Mouse (Mus musculus) CD4-positive helper T cell, adult 2 months (primary cell): Measurements from ENCODE around the gene Ube2s.
A peak's percentile ranks its signal among the peaks of the same experiment; 100 is the strongest.
"Not testable (repeated sequence)": the region's sequence is repeated elsewhere in the genome, so short reads cannot be mapped to it uniquely, and the experiment has no call there.

Experiments used
- DNase-seq: peaks from one replicate; pipeline ENCODE4 v3.0.0-alpha.2; 2012; ENCODE audit warnings: low read depth, missing footprints, low spot score

The Ube2s gene

GRCm38 (mm10) chr7:4812303-4813104 is at the start of gene Ube2s:
Gene Ube2s (minus strand): TSS chr7:4812590.
- DNase-seq, result peak; percentile 100

GRCm38 (mm10) chr7:4860926-4861325 is 48.5 kb upstream of the Ube2s start:
- DNase-seq, result not testable (repeated sequence)

GRCm38 (mm10) chr7:4859418-4859978 is 47.1 kb upstream of the Ube2s start:
- DNase-seq, result no peak

DNA sequence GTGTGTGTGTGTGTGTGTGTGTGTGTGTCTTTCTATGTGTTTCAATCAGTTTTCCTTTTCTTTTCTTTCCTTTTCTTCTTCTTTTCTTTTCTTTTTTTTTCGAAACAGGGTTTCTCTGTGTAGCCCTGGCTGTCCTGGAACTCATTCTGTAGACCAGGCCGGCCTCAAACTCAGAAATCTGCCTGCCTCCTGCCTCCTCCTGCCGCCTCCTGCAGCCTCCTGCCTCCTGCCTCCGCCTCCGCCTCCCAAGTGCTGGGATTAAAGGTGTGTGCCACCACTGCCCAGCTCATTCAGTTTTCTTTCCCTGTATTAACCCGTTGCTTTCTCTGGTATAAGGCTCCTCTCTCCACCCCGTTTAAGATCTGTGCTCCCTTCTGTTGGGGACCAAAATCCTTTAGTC is 44.9 kb upstream of the Ube2s start:
- no peak for DNase-seq

DNA sequence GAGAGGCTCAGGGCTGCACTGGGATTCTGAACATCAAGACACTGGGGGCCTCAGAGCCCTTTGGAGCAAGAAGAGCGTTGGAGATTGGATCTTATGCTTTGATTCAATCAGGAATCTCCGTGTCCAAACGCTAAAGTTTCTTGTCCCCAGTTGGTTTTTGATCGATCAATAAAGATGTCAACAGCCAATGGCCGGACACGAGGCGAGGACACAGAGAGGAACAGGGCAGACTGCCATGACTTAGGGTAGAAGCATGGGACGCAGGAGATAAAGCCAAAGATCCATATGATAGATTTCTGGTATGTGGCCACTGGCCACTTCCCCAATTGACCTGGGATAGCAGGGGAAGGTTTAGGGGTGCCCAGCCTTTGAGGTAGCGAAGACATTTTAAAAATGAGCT is 44.1 kb upstream of the Ube2s start:
- DNase-seq, result no peak

GRCm38 (mm10) chr7:4853613-4854012 is 41.2 kb upstream of the Ube2s start:
- no peak for DNase-seq

- no peak for DNase-seq
These were observed 38.9 kb upstream of the Ube2s start for GRCm38 (mm10) chr7:4851315-4851688.

GRCm38 (mm10) chr7:4850621-4851314 is 38.4 kb upstream of the Ube2s start:
- DNase-seq, result no peak

DNA sequence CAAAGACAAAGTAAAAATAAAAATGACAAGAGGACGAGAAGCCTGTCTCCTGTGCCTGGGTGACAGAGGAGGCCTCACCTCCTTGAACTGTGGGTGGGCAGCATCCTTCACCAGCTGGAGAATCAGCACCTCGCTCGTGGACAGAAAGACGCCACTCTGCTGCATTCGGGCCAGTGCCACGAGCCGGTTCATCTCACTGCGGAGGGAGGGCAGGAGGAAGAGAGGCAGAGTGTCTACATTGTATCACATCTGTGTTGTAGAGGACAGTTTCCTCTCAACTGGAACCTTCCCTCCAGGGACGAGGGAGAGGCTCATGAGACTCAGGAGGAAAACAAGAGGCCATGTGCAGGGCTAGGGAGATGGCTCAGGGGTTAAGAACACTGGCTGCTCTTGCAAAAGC is 37.0 kb upstream of the Ube2s start:
- no peak for DNase-seq

- no peak for DNase-seq
These were observed 32.5 kb upstream of the Ube2s start for GRCm38 (mm10) chr7:4844917-4845309.

DNA sequence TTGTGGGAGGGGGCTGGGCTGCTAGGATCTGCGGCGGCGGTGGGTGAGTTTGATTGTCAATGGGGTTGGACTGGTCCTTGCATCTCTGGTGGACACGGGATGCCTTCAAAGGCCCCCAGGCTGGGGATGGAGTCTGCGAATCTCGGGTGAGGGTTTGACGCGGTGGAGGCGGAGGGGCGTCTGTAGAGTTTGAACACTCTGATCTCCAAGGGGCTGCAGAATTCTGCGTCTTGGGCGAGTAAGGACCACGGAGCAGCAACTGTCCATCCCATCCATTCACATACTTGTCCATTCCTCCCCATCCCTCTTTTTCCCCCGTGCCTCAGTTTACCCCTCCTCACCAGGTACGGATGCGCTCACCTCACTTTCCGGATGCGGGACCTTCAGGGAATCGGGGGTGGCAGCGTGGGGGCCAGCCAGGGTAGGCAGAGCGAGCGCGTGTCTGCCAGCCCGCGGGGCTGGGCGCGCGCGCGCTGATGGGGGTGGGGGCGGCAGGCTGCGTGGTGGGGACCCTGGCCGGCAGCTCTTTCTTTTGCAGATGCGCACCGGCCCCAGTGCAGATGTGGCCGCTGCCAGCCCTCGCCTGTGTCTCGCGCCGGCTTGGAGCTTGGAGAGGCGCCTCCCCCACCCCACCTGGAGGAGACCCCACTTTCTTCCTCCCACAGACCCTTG is 32.0 kb upstream of the Ube2s start, which contains the start of gene Shisa7:
Gene Shisa7, minus strand, starts transcription at position 452 of the 672 bp plus-strand sequence.
- DNase-seq, result no peak

DNA sequence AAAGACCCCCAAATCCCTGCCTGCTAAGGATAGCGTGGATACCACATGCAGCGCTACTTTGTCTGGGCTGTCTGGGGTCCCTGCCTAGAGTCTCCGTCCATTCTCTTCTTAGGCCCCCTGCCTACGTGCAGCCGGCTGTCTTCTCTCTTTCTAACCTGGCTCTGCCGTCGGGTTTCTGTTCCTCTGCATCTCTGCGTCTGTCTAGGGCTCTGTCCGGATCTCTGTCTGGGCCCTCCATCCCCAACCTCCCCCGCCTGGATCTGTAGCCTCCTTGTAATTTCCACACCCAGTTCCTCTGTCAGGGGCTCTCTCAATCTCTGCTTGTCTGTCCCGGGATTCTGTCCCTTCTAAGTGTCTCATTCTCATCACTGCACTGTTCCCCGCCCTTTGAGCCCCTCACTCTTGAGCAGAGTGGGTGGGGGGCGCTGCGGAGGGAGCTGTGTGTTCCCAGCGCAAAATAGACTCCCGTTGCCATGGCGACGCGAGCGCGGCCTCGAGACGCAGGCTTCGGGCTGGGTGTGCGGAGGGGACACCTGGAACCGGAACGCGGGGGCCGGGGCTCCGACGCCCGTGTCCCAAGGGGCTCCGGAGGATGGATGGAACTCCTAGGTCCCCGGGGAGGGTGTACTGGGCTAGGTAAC is 31.3 kb upstream of the Ube2s start:
- DNase-seq, result peak; percentile 8

- DNase-seq, result peak; percentile 53
These were observed 30.3 kb upstream of the Ube2s start for GRCm38 (mm10) chr7:4842634-4843131.

DNA sequence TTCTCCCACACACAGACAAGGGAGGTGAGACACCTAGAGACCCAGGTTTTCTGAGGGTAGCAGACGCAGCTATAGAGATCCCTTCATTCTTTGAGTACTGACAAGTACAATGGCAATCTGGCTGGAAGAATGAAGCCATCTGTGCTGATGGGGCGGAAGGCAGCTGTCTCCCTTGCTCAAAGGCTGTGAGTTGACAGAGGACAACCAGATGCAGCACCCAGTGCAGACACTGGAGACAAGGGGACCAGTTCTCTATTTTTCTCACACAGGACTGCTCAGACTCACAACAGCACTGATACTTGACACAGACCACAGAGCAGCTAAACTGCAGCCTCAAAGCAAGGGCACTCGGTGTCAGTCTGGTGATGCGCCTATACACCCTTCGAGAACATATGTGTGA is 29.7 kb upstream of the Ube2s start:
- DNase-seq, result no peak

DNA sequence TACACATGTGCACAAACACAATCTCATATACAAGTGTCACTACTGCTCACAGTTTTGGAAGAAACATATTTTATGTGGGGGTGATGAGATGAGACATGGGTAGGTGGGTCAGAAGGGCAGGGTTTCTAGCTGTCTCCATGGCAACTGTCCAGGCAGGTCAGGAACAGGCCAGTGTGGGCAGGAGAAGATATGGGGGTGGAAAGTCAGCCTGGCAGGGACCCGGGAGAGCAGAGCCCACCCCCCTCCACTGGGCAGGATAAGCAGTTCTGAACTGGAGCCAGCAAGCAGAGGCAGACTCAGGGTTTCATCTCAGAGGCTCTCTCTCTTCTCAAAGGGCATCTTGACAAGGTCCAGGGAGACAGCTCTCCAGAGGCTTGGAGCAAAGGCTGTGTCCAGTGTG is 25.2 kb upstream of the Ube2s start:
- no peak for DNase-seq

DNA sequence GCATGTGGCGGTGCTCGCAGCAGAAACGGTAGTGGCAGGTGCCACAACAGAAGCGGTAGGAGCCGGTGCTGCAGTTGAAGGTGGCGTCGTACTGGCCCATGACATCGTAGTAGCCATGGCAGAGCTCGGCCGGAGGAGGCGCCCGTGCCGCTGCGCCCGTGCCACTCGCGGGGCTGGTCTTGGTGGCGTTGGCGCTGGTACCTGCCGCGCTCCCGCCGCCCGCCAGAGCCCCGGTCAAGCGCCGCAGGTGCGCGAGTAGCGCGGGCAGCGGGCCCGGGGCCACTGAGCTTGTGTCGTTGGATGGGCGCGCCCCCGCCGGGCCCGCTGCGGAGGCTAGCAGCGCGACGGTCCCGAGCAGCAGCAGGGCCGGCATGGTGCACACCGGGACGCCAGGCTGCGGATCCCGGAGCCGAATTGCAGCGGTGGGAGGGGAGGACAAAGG is 24.0 kb upstream of the Ube2s start:
- DNase-seq, result peak; percentile 82

- no peak for DNase-seq
These were observed 23.4 kb upstream of the Ube2s start for GRCm38 (mm10) chr7:4835631-4836327.

DNA sequence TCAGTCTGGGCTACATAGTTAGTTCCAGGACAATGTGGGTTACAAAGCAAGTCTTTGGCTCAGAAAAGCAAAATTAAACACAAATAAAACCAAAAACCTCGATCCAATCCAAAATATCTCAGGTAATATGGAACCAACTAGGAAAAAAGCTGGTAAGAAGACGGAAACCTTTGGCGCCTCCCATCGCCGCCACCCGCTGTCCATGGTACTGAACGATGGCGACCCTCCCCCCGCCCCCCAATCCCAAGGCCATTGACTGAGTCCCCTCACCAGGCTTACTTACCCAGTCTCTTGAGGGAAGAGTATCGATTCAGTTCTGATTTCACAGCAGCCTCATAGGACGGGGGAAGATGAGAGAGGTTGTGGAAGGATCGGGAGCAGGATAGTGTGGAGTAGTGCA is 18.1 kb upstream of the Ube2s start:
- DNase-seq, result no peak

GRCm38 (mm10) chr7:4825365-4825764 is 13.0 kb upstream of the Ube2s start:
- no peak for DNase-seq

DNA sequence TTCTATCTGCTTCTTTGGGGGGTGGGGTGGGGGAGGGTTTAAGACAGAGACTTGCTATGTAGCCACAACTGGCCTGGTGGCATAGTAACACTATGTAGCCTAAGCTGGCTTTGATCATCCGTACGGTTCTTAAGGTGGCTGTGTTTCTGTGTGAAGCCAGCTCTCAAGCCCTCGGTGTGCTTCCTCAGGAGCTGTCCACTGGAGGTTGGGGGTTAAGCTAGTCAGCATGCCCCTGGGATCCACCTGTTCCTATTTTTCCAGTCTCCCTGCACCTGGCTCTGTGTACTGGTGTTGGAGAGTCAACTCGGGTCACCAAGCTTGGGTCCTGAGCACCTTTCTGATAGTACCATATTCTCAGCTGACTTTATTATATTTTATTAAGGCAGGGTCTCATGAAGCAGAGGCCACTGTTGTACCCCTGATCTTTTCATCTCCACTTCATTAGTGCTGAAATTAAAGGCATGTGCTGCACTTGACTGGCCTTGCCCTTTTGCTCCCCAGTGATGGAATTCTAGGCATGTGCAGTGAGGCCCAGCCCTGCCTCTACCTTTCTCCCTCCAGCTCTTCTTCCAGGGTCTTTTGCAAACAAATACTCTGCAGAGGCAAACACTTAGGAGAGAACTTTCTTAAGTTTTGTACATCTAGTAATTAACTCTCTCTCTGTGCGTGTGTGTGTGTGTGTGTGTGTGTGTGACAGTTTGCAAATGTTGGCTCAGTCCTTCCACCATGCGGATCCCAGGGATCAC is 9.9 kb upstream of the Ube2s start:
- no peak for DNase-seq
